Mouse (Mus musculus) stomach, postnatal 0 days (tissue): Measurements from ENCODE around the gene Klhl5.

ENCODE experiments used
- CTCF ChIP-seq: IDR thresholded peaks from 2 replicates; pipeline ENCODE4 v1.5.1; 2016; ENCODE audit warnings: antibody characterized with exemption, low read depth, mild to moderate bottlenecking, moderate library complexity
- EP300 ChIP-seq: optimal IDR thresholded peaks from 2 replicates; pipeline ENCODE3; 2016; ENCODE audit warnings: antibody characterized with exemption

DNA sequence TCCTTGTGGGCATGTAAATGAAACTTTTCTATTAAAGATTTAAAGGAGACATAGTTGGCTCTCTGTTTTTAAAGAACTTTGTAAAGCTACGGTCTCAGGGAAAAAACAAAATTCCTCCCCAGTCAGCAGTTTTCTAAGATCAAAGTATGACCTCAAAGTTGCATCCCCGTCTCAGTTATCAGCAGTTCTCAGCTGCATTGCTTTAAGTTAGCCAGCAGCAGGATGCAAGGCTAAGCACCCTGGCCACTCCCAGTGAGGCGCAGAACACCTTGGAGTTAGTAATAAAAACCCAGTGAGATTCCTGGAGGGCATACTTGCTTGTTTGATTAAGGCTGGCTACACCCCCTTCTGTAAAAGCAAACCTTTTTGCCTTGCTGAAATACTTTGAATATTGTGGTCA is 30.6 kb upstream of the Klhl5 start:
- no peak for TF ChIP-seq CTCF
- no peak for TF ChIP-seq EP300
